Mouse (Mus musculus) MEL (cell line): ENCODE results near the gene Casq1. TPM values are rescaled to one million over a fixed set of nuclear protein-coding genes. Genes with fewer than 3 reads are reported as not detected.

ENCODE experiments used
- DNase-seq: peaks from one replicate; pipeline ENCODE4 v3.0.0; 2011; ENCODE audit warnings: low read depth, low spot score
- H3K27ac ChIP-seq: 2 replicates; pipeline ENCODE4 v1.5.1; 2012; ENCODE audit warnings: low read depth, mild to moderate bottlenecking, control low read depth, low read length, moderate library complexity; ENCODE audit not compliant: control insufficient read depth
- H3K27me3 ChIP-seq, 2 experiments: fragments of 150-350 bp in 1 of 2; sonication (generic) in 1 of 2; 2 replicates each; pipeline ENCODE4 v1.6.1; 2012; ENCODE audit warnings: low read length in 2 of 2, mild to moderate bottlenecking in 2 of 2, improper control_type of control experiment in 1 of 2, moderate library complexity in 1 of 2; ENCODE audit not compliant: insufficient read depth in 2 of 2, control insufficient read depth in 1 of 2
- H3K36me3 ChIP-seq, 2 experiments: 2 replicates each; pipeline ENCODE4 v1.6.1; 2012 to 2014; ENCODE audit warnings: low read length in 2 of 2, improper control_type of control experiment in 1 of 2, inconsistent platforms in 1 of 2, mild to moderate bottlenecking in 1 of 2; ENCODE audit not compliant: insufficient read depth in 2 of 2, control insufficient read depth in 1 of 2
- H3K4me1 ChIP-seq, 2 experiments: fragments of 150-350 bp in 1 of 2; sonication (generic) in 1 of 2; 2 replicates each; pipeline ENCODE4 v1.6.1; 2012; ENCODE audit warnings: low read length in 2 of 2, improper control_type of control experiment in 1 of 2, mild to moderate bottlenecking in 1 of 2; ENCODE audit not compliant: insufficient read depth in 2 of 2, control insufficient read depth in 1 of 2
- H3K4me3 ChIP-seq, 2 experiments: fragments of 150-350 bp in 1 of 2; sonication (generic) in 1 of 2; 2 replicates each; pipeline ENCODE4 v1.5.1; 2012; ENCODE audit warnings: low read depth in 2 of 2, low read length in 2 of 2, mild to moderate bottlenecking in 2 of 2, moderate library complexity in 2 of 2, control low read depth in 1 of 2, improper control_type of control experiment in 1 of 2; ENCODE audit not compliant: control insufficient read depth in 1 of 2, insufficient read depth in 1 of 2
- H3K79me2 ChIP-seq: 2 replicates; pipeline ENCODE4 v1.6.1; 2012; ENCODE audit warnings: mild to moderate bottlenecking, low read length, moderate library complexity; ENCODE audit not compliant: control insufficient read depth, poor library complexity, insufficient read depth
- H3K9ac ChIP-seq: 2 replicates; pipeline ENCODE4 v1.6.1; 2012; ENCODE audit warnings: low read depth, mild to moderate bottlenecking, control low read depth, low read length, moderate library complexity; ENCODE audit not compliant: control insufficient read depth, poor library complexity, severe bottlenecking
- H3K9me3 ChIP-seq: fragments of 150-350 bp; sonication (generic); replicated peaks from 2 replicates; pipeline ENCODE4 v1.6.1; 2012; ENCODE audit warnings: mild to moderate bottlenecking, low read length, improper control_type of control experiment, moderate library complexity; ENCODE audit not compliant: insufficient read depth
- CHD1 ChIP-seq: IDR thresholded peaks from 2 replicates; pipeline ENCODE4 v1.6.1; 2012; ENCODE audit warnings: low read depth, mild to moderate bottlenecking, inconsistent platforms, low read length, improper control_type of control experiment
- ELF1 ChIP-seq: IDR thresholded peaks from 2 replicates; pipeline ENCODE4 v1.6.1; 2014; ENCODE audit warnings: low read depth, mild to moderate bottlenecking, inconsistent platforms, low read length, improper control_type of control experiment, moderate library complexity
- EP300 ChIP-seq, 2 experiments: IDR thresholded peaks; 2 replicates each; pipeline ENCODE4 v1.6.1; 2011; ENCODE audit warnings: improper control_type of control experiment in 2 of 2, low read length in 2 of 2, low read depth in 1 of 2, mild to moderate bottlenecking in 1 of 2
- GABPA ChIP-seq: IDR thresholded peaks from 2 replicates; pipeline ENCODE4 v1.6.1; 2012; ENCODE audit warnings: low read depth, mild to moderate bottlenecking, inconsistent platforms, low read length, improper control_type of control experiment, moderate library complexity
- HCFC1 ChIP-seq: IDR thresholded peaks from 2 replicates; pipeline ENCODE4 v1.6.1; 2012; ENCODE audit warnings: low read depth, mild to moderate bottlenecking, inconsistent platforms, low read length, improper control_type of control experiment, moderate library complexity
- KAT2A ChIP-seq: conservative IDR thresholded peaks from 2 replicates; pipeline ENCODE4 v1.6.1; 2012; ENCODE audit warnings: low read depth, low read length, improper control_type of control experiment, inconsistent platforms
- MAFK ChIP-seq: IDR thresholded peaks from 2 replicates; pipeline ENCODE4 v1.6.1; 2011; ENCODE audit warnings: low read depth, mild to moderate bottlenecking, low read length, improper control_type of control experiment, borderline replicate concordance
- MAX ChIP-seq: IDR thresholded peaks from 2 replicates; pipeline ENCODE4 v1.6.1; 2011; ENCODE audit warnings: low read length, improper control_type of control experiment
- MAZ ChIP-seq: IDR thresholded peaks from 2 replicates; pipeline ENCODE4 v1.6.1; 2012; ENCODE audit warnings: low read depth, mild to moderate bottlenecking, inconsistent platforms, low read length, improper control_type of control experiment
- MYB ChIP-seq: IDR thresholded peaks from 2 replicates; pipeline ENCODE4 v1.6.1; 2011; ENCODE audit warnings: mild to moderate bottlenecking, low read depth, low read length, improper control_type of control experiment
- NRF1 ChIP-seq: IDR thresholded peaks from 2 replicates; pipeline ENCODE4 v1.6.1; 2014; ENCODE audit warnings: low read depth, mild to moderate bottlenecking, inconsistent platforms, low read length, improper control_type of control experiment, moderate library complexity; ENCODE audit not compliant: poor library complexity, insufficient read depth, severe bottlenecking
- POLR2AphosphoS5 ChIP-seq: IDR thresholded peaks from 2 replicates; pipeline ENCODE4 v1.6.1; 2012; ENCODE audit warnings: low read depth, borderline replicate concordance, mild to moderate bottlenecking, inconsistent platforms, low read length, moderate library complexity, mixed read lengths
- RAD21 ChIP-seq: IDR thresholded peaks from 2 replicates; pipeline ENCODE4 v1.6.1; 2011; ENCODE audit warnings: mild to moderate bottlenecking, low read depth, low read length, improper control_type of control experiment
- RCOR1 ChIP-seq: IDR thresholded peaks from 2 replicates; pipeline ENCODE4 v1.6.1; 2012; ENCODE audit warnings: low read depth, mild to moderate bottlenecking, inconsistent platforms, low read length, improper control_type of control experiment
- TAL1 ChIP-seq: IDR thresholded peaks from 2 replicates; pipeline ENCODE4 v1.6.1; 2012; ENCODE audit warnings: mild to moderate bottlenecking, inconsistent platforms, low read length, moderate library complexity, mixed read lengths
- TBP ChIP-seq: IDR thresholded peaks from 2 replicates; pipeline ENCODE4 v1.8.0; 2011; ENCODE audit warnings: low read depth, low read length, improper control_type of control experiment
- TCF12 ChIP-seq: IDR thresholded peaks from 2 replicates; pipeline ENCODE4 v1.6.1; 2014; ENCODE audit warnings: low read depth, mild to moderate bottlenecking, inconsistent platforms, low read length, improper control_type of control experiment, moderate library complexity
- UBTF ChIP-seq: IDR thresholded peaks from 2 replicates; pipeline ENCODE4 v1.6.1; 2012; ENCODE audit warnings: low read depth, mild to moderate bottlenecking, inconsistent platforms, low read length, improper control_type of control experiment, moderate library complexity, borderline replicate concordance; ENCODE audit not compliant: insufficient read depth
- ZC3H11A ChIP-seq: IDR thresholded peaks from 2 replicates; pipeline ENCODE4 v1.6.1; 2012; ENCODE audit warnings: low read depth, mild to moderate bottlenecking, inconsistent platforms, low read length, improper control_type of control experiment
- ZKSCAN1 ChIP-seq: IDR thresholded peaks from 2 replicates; pipeline ENCODE4 v1.6.1; 2012; ENCODE audit warnings: low read depth, mild to moderate bottlenecking, inconsistent platforms, low read length, improper control_type of control experiment, moderate library complexity
- ZNF384 ChIP-seq: IDR thresholded peaks from 2 replicates; pipeline ENCODE4 v1.6.1; 2012; ENCODE audit warnings: low read depth, mild to moderate bottlenecking, inconsistent platforms, low read length, improper control_type of control experiment
- polyA plus RNA-seq, 2 experiments: library from polyadenylated mRNA; stranded (reverse) in 1 of 2; unstranded in 1 of 2; fragments of >175 nt in 1 of 2; fragments of >200 nt in 1 of 2; gene quantifications; 2 replicates each; pipeline versions ENCODE4 v1.2.1 to v1.2.4; 2012; ENCODE audit warnings: low replicate concordance in 2 of 2, low read depth in 1 of 2; ENCODE audit not compliant: insufficient read length in 2 of 2, insufficient read depth in 1 of 2, missing spikeins in 1 of 2
- total RNA-seq: library from RNA; depleted of rRNA; stranded (reverse); fragments of 300-350 nt; gene quantifications from 2 replicates; pipeline ENCODE4 v1.2.3, GENCODE M21; 2012

Gene Casq1
- total and polyA plus RNA-seq, 3 experiments = 0.21 TPM; not detected in 2

DNA sequence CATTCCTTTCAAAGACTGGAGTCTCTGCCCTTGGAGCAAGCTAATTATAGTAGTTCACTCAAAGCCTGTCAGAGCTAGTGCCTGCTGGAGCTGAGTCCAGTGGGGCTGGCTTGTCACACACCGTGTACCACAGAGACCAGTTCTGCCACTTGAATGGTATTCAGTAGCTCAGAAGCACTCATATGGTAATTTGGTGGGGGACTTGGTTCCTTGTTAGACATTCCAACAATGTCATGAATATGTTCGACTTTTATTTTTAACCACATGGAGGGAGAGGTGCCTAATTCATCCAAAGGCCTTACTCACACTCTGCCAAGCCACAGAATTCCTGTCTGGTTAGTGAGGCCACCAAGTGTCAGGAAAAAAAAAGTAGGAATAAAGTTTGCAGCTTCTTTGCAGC is 22.7 kb upstream of the Casq1 start:
- no peak for DNase-seq
- Histone ChIP-seq H3K9ac (no peak overlapping the region), H3K36me3 (peaks cover 0 to 5% of the 10 kb centered on the region in 2 experiments; a peak in 1 of 4 replicates), H3K27me3 (peaks cover 5 to 13% of the 10 kb centered on the region in 2 experiments; a peak in 3 of 4 replicates), H3K4me1 (peaks cover 3 to 10% of the 10 kb centered on the region in 2 experiments; a peak in 1 of 4 replicates), H3K79me2 (no peaks in the 10 kb centered on the region), H3K4me3 (no peak overlapping the region), H3K27ac (no peak overlapping the region), H3K9me3 (no peaks in the 10 kb centered on the region)
- no peak for TF ChIP-seq TCF12
- no peak for TF ChIP-seq UBTF
- no peak for TF ChIP-seq GABPA
- no peak for TF ChIP-seq TBP
- no peak for TF ChIP-seq CHD1
- no peak for TF ChIP-seq MAFK
- TF ChIP-seq RAD21 = no peak
- TF ChIP-seq ELF1 = no peak
- TF ChIP-seq MAX = no peak
- TF ChIP-seq ZC3H11A = no peak
- TF ChIP-seq ZNF384 = no peak
- TF ChIP-seq KAT2A = no peak
- TF ChIP-seq NRF1 = no peak
- TF ChIP-seq MYB = no peak
- no peak for TF ChIP-seq TAL1
- no peak for TF ChIP-seq MAZ

DNA sequence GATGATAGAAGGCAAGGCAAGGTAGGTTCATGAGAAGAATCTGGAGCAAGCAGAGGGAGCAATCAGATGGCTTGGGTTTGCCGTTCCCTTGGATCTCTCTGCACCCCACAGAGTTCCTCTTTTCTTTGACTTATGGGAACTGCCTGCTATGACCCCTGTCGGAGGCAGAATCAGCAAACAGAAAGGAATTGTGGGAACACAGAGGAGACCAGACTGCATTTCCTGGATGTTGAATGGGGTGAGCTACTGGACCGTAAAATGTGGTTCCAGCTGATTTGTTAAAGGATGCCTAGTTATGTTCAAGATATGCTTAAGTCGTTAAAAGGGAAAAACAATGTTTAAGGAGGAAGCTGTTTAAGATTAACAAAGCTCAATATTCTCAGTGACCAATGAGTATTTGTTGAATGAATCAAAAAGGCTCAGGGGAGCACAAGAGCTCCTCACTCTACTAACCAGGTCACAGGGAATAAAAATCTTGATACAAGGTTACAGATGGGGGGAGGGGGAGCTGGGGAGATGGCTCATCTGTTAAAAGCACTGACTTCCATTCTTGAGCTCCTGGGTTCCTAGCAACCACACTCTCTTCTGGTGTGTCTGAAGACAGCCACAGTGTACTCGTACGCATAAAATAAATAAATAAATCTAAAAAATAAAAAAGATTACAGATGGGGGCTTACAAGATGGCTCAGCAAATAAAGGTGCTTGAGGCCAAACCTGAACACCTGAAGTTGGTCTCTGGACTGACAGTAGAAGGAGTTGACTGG is 21.5 kb upstream of the Casq1 start:
- H3K27ac ChIP-seq = no peak overlapping the region
- peak; percentile 70 for DNase-seq
- H3K4me3 ChIP-seq = no peak overlapping the region
- H3K9ac ChIP-seq = no peak overlapping the region
- peaks cover 8 to 15% of the 10 kb centered on the region in 2 experiments; a peak in 3 of 4 replicates for H3K27me3 ChIP-seq
- H3K4me1 ChIP-seq = peaks cover 3 to 10% of the 10 kb centered on the region in 2 experiments; a peak in 1 of 4 replicates
- H3K36me3 ChIP-seq = peaks cover 0 to 5% of the 10 kb centered on the region in 2 experiments; a peak in 1 of 4 replicates
- H3K9me3 ChIP-seq = no peaks in the 10 kb centered on the region
- TF ChIP-seq ZNF384 (peak; percentile 95), HCFC1 (0 out of 2 replicates have a peak, but pooled peaks have one; percentile 23), ZC3H11A (no peak), ELF1 (peak; percentile 27; the same call in 1 of the 2 replicates), POLR2AphosphoS5 (no peak), EP300 (IDR thresholded peaks at IDR 0.05; ENCODE audit: low read depth in 1 of 2, low read length in 2 of 2) (peak; percentile 29 to 66), RCOR1 (peak; percentile 55; the same call in 1 of the 2 replicates), ZKSCAN1 (no peak)
- TF ChIP-seq, all 39 proteins: peak for 5
- H3K79me2 ChIP-seq = no peaks in the 10 kb centered on the region
